Mouse (Mus musculus): ENCODE data around the gene Tmem59l. TPM values are rescaled to one million over a fixed set of nuclear protein-coding genes. Genes with fewer than 3 reads are reported as not detected.

Tmem59l gene
- polyA plus RNA-seq, 1 experiment from 2014 or later, result 17.5 TPM

- Histone ChIP-seq H3K27ac (peak overlapping the region; percentile 32; the same call in 1 of the 2 replicates), H3K9ac (replicated peaks) (no peak overlapping the region), H3K9me3 (no peaks in the 10 kb centered on the region), H3K4me2 (peak overlapping the region; percentile 83), H3K36me3 (peaks cover 34% of the 10 kb centered on the region), H3K4me1 (replicated peaks) (peaks cover 53% of the 10 kb centered on the region), H3K27me3 (peaks cover 16% of the 10 kb centered on the region), H3K4me3 (replicated peaks) (peak overlapping the region; percentile 70)
- ATAC-seq (ENCODE audit: insufficient number of reproducible peaks, insufficient read depth, low FRiP score, low TSS enrichment, low read depth), result no peak
- 59% methylated on average over 5 of the region's 5 CpGs for WGBS
Measured at GRCm38 (mm10) chr8:70507027-70507393, 19.9 kb upstream of the Tmem59l start.

GRCm38 (mm10) chr8:70506328-70507026 is 19.3 kb upstream of the Tmem59l start, which contains the start of gene Rex1bd:
Gene Rex1bd (minus strand): TSS chr8:70506752.
- WGBS, result 2% methylated on average over 40 of the region's 40 CpGs
- peaks cover 31% of the 10 kb centered on the region for H3K36me3 ChIP-seq

GRCm38 (mm10) chr8:70505698-70506327 is 18.7 kb upstream of the Tmem59l start:
- 36% methylated on average over 32 of the region's 32 CpGs for WGBS
- H3K4me1 ChIP-seq (replicated peaks), result peaks cover 65% of the 10 kb centered on the region

More at GRCm38 (mm10) chr8:70506328-70507026, 19.3 kb upstream of the Tmem59l start, which contains the start of gene Rex1bd:
- peak within 1 kb of the TSS; percentile 92 for H3K9ac ChIP-seq (replicated peaks)
- H3K27ac ChIP-seq, result peak within 1 kb of the TSS; percentile 96
- peaks cover 58% of the 10 kb centered on the region for H3K4me1 ChIP-seq (replicated peaks)
- H3K4me2 ChIP-seq, result peak within 1 kb of the TSS; percentile 83
- peak within 1 kb of the TSS; percentile 70 for H3K4me3 ChIP-seq (replicated peaks)
- peak; percentile 82 for ATAC-seq (ENCODE audit: insufficient number of reproducible peaks, insufficient read depth, low FRiP score, low TSS enrichment, low read depth)
- no peaks in the 10 kb centered on the region for H3K9me3 ChIP-seq
- H3K27me3 ChIP-seq, result peaks cover 21% of the 10 kb centered on the region

GRCm38 (mm10) chr8:70504851-70505250 is 17.7 kb upstream of the Tmem59l start:
- Histone ChIP-seq H3K4me1 (replicated peaks) (peaks cover 74% of the 10 kb centered on the region), H3K4me3 (replicated peaks) (peak overlapping the region; percentile 70; the same call in 1 of the 2 replicates), H3K4me2 (peak overlapping the region; percentile 83), H3K27ac (peak overlapping the region; percentile 73), H3K27me3 (peaks cover 38% of the 10 kb centered on the region), H3K9ac (replicated peaks) (no peak overlapping the region), H3K9me3 (no peaks in the 10 kb centered on the region), H3K36me3 (peaks cover 31% of the 10 kb centered on the region)
- no peak for ATAC-seq (ENCODE audit: insufficient number of reproducible peaks, insufficient read depth, low FRiP score, low TSS enrichment, low read depth)
- WGBS, result 43% methylated on average over 3 of the region's 3 CpGs

More at GRCm38 (mm10) chr8:70505698-70506327, 18.7 kb upstream of the Tmem59l start:
- Histone ChIP-seq H3K27me3 (peaks cover 28% of the 10 kb centered on the region), H3K27ac (peak overlapping the region; percentile 96), H3K4me2 (peak overlapping the region; percentile 83), H3K4me3 (replicated peaks) (peak overlapping the region; percentile 70), H3K9me3 (no peaks in the 10 kb centered on the region), H3K9ac (replicated peaks) (peak overlapping the region; percentile 92), H3K36me3 (peaks cover 31% of the 10 kb centered on the region)
- ATAC-seq (ENCODE audit: insufficient number of reproducible peaks, insufficient read depth, low FRiP score, low TSS enrichment, low read depth), result peak; percentile 29

- Histone ChIP-seq H3K36me3 (peaks cover 31% of the 10 kb centered on the region), H3K27ac (peak overlapping the region; percentile 73), H3K9ac (replicated peaks) (peak overlapping the region; percentile 24), H3K9me3 (no peaks in the 10 kb centered on the region), H3K4me2 (peak overlapping the region; percentile 83), H3K27me3 (peaks cover 43% of the 10 kb centered on the region), H3K4me1 (replicated peaks) (peaks cover 78% of the 10 kb centered on the region), H3K4me3 (replicated peaks) (no peak overlapping the region; the same call in 1 of the 2 replicates)
- no peak for ATAC-seq (ENCODE audit: insufficient number of reproducible peaks, insufficient read depth, low FRiP score, low TSS enrichment, low read depth)
- 14% methylated on average over 16 of the region's 16 CpGs for WGBS
Measured at GRCm38 (mm10) chr8:70504291-70504716, 17.1 kb upstream of the Tmem59l start.

GRCm38 (mm10) chr8:70503062-70503750 is 16.0 kb upstream of the Tmem59l start:
- H3K4me2 ChIP-seq, result peak overlapping the region; percentile 83
- no peaks in the 10 kb centered on the region for H3K9me3 ChIP-seq
- H3K27me3 ChIP-seq, result peaks cover 54% of the 10 kb centered on the region
- peaks cover 21% of the 10 kb centered on the region for H3K36me3 ChIP-seq
- no peak for ATAC-seq (ENCODE audit: insufficient number of reproducible peaks, insufficient read depth, low FRiP score, low TSS enrichment, low read depth)
- peak overlapping the region; percentile 11; the same call in 1 of the 2 replicates for H3K4me3 ChIP-seq (replicated peaks)
- WGBS, result 8% methylated on average over 46 of the region's 46 CpGs
- H3K9ac ChIP-seq (replicated peaks), result peak overlapping the region; percentile 13; the same call in 1 of the 2 replicates
- H3K27ac ChIP-seq, result peak overlapping the region; percentile 73
- peaks cover 69% of the 10 kb centered on the region for H3K4me1 ChIP-seq (replicated peaks)

- ATAC-seq (ENCODE audit: insufficient number of reproducible peaks, insufficient read depth, low FRiP score, low TSS enrichment, low read depth), result no peak
- H3K27me3 ChIP-seq, result peaks cover 55% of the 10 kb centered on the region
- H3K9ac ChIP-seq (replicated peaks), result no peak overlapping the region
- H3K4me1 ChIP-seq (replicated peaks), result peaks cover 69% of the 10 kb centered on the region
- H3K4me2 ChIP-seq, result peak overlapping the region; percentile 83
- no peaks in the 10 kb centered on the region for H3K9me3 ChIP-seq
- WGBS, result 31% methylated on average over 12 of the region's 12 CpGs
- no peak overlapping the region for H3K4me3 ChIP-seq (replicated peaks)
- peaks cover 14% of the 10 kb centered on the region for H3K36me3 ChIP-seq
- no peak overlapping the region for H3K27ac ChIP-seq
Measured at GRCm38 (mm10) chr8:70502540-70502939, 15.4 kb upstream of the Tmem59l start.

- Histone ChIP-seq H3K27ac (no peak overlapping the region), H3K4me1 (replicated peaks) (peaks cover 69% of the 10 kb centered on the region), H3K4me2 (peak overlapping the region; percentile 83), H3K9ac (replicated peaks) (no peak overlapping the region), H3K27me3 (peaks cover 60% of the 10 kb centered on the region), H3K4me3 (replicated peaks) (peak overlapping the region; percentile 10; the same call in 1 of the 2 replicates), H3K36me3 (peaks cover 9% of the 10 kb centered on the region; the same call in 1 of the 2 replicates), H3K9me3 (no peaks in the 10 kb centered on the region)
- ATAC-seq (ENCODE audit: insufficient number of reproducible peaks, insufficient read depth, low FRiP score, low TSS enrichment, low read depth), result no peak
- WGBS, result 12% methylated on average over 23 of the region's 23 CpGs
Measured at GRCm38 (mm10) chr8:70501820-70502529, 14.8 kb upstream of the Tmem59l start.

- H3K27ac ChIP-seq, result no peak overlapping the region
- ATAC-seq (ENCODE audit: insufficient number of reproducible peaks, insufficient read depth, low FRiP score, low TSS enrichment, low read depth), result no peak
- H3K4me2 ChIP-seq, result peak overlapping the region; percentile 35
- WGBS, result 14% methylated on average over 39 of the region's 39 CpGs
- H3K4me1 ChIP-seq (replicated peaks), result peaks cover 73% of the 10 kb centered on the region
- H3K4me3 ChIP-seq (replicated peaks), result peak overlapping the region; percentile 19; the same call in 1 of the 2 replicates
- H3K36me3 ChIP-seq, result 0 out of 2 replicates have a peak, but pooled peaks cover 7% of the 10 kb centered on the region
- peaks cover 74% of the 10 kb centered on the region for H3K27me3 ChIP-seq
- peak overlapping the region; percentile 40; the same call in 1 of the 2 replicates for H3K9ac ChIP-seq (replicated peaks)
- no peaks in the 10 kb centered on the region for H3K9me3 ChIP-seq
Measured at GRCm38 (mm10) chr8:70500386-70501301, 13.5 kb upstream of the Tmem59l start.

- peak overlapping the region; percentile 93 for H3K4me2 ChIP-seq
- H3K9me3 ChIP-seq, result no peaks in the 10 kb centered on the region
- H3K4me1 ChIP-seq (replicated peaks), result peaks cover 72% of the 10 kb centered on the region
- ATAC-seq (ENCODE audit: insufficient number of reproducible peaks, insufficient read depth, low FRiP score, low TSS enrichment, low read depth), result no peak
- peak overlapping the region; percentile 83 for H3K27ac ChIP-seq
- peak overlapping the region; percentile 65 for H3K4me3 ChIP-seq (replicated peaks)
- 5% methylated on average over 12 of the region's 12 CpGs for WGBS
- no peaks in the 10 kb centered on the region for H3K36me3 ChIP-seq
- H3K9ac ChIP-seq (replicated peaks), result peak overlapping the region; percentile 78
- peaks cover 94% of the 10 kb centered on the region for H3K27me3 ChIP-seq
Measured at GRCm38 (mm10) chr8:70495771-70496062, 8.6 kb upstream of the Tmem59l start.
